Mouse (Mus musculus) thymus, postnatal 14 days (tissue): ENCODE measurements at regions not wholly inside any gene's neighbourhood (a gene's known extent, or its start where the extent isn't known, plus 50 kb on each side); places are given as distances from the start of the nearest gene placed in this dataset.

Experiments used
- DNase-seq: peaks from one replicate; pipeline ENCODE4 v3.0.0; 2021

- no peak for DNase-seq
These were observed 74.1 kb downstream of the B3gnt5 start for GRCm38 (mm10) chr16:19834128-19834527.

- no peak for DNase-seq
These were observed 74.7 kb downstream of the B3gnt5 start for GRCm38 (mm10) chr16:19834750-19835149.

GRCm38 (mm10) chr16:19839831-19840230 lies 79.8 kb downstream of the B3gnt5 start:
- DNase-seq: no peak

GRCm38 (mm10) chr16:19842346-19843025 lies 82.5 kb downstream of the B3gnt5 start:
- no peak for DNase-seq

- no peak for DNase-seq
These were observed 83.7 kb downstream of the B3gnt5 start for GRCm38 (mm10) chr16:19843738-19844137.

GRCm38 (mm10) chr16:19848395-19848794 lies 88.4 kb downstream of the B3gnt5 start:
- DNase-seq: no peak

- no peak for DNase-seq
These were observed 105.3 kb downstream of the B3gnt5 start for GRCm38 (mm10) chr16:19865306-19865705.

- DNase-seq: no peak
These were observed 105.9 kb downstream of the B3gnt5 start for GRCm38 (mm10) chr16:19865931-19866330.

GRCm38 (mm10) chr16:19869425-19869824 lies 109.4 kb downstream of the B3gnt5 start:
- no peak for DNase-seq

- DNase-seq: no peak
These were observed 105.8 kb downstream of the Klhl6 start for GRCm38 (mm10) chr16:19876861-19877554.

GRCm38 (mm10) chr16:19882961-19883360 lies 99.9 kb downstream of the Klhl6 start:
- DNase-seq: peak; percentile 30

GRCm38 (mm10) chr16:19883776-19884513 lies 98.9 kb downstream of the Klhl6 start:
- peak; percentile 76 for DNase-seq

GRCm38 (mm10) chr16:19884535-19884934 lies 98.3 kb downstream of the Klhl6 start:
- peak; percentile 21 for DNase-seq

GRCm38 (mm10) chr16:19886596-19886995 lies 96.2 kb downstream of the Klhl6 start:
- no peak for DNase-seq

- DNase-seq: no peak
These were observed 93.3 kb downstream of the Klhl6 start for GRCm38 (mm10) chr16:19889576-19889975.

- no peak for DNase-seq
These were observed 91.4 kb downstream of the Klhl6 start for GRCm38 (mm10) chr16:19891441-19891840.

GRCm38 (mm10) chr16:19894435-19894994 lies 88.3 kb downstream of the Klhl6 start:
- no peak for DNase-seq
